Mouse (Mus musculus) myocyte (in vitro differentiated cells): ENCODE results near the gene Triobp. TPM values are rescaled to one million over a fixed set of nuclear protein-coding genes. Genes with fewer than 3 reads are reported as not detected.

Experiments used
- H3K27me3 ChIP-seq: one replicate; pipeline ENCODE4 v1.6.1; 2011; ENCODE audit not compliant: control insufficient read depth, insufficient read depth, insufficient read length
- H3K36me3 ChIP-seq: one replicate; pipeline ENCODE4 v1.6.1; 2011; ENCODE audit not compliant: control insufficient read depth, insufficient read depth
- H3K4me2 ChIP-seq: one replicate; pipeline ENCODE4 v1.6.1; 2011; ENCODE audit warnings: low read depth, control low read depth
- H3K4me3 ChIP-seq: one replicate; pipeline ENCODE4 v1.5.1; 2011; ENCODE audit warnings: mild to moderate bottlenecking, control low read depth, moderate library complexity
- H3K79me2 ChIP-seq: one replicate; pipeline ENCODE4 v1.6.1; 2011; ENCODE audit not compliant: control insufficient read depth, insufficient read depth
- H3ac ChIP-seq: one replicate; pipeline ENCODE4 v1.6.1; 2011; ENCODE audit not compliant: control insufficient read depth, insufficient read length
- E2F4 ChIP-seq: IDR thresholded peaks from one replicate; pipeline ENCODE4 v1.6.1; 2011; ENCODE audit warnings: mild to moderate bottlenecking, control low read depth, moderate library complexity; ENCODE audit not compliant: insufficient read depth
- MAX ChIP-seq: IDR thresholded peaks from one replicate; pipeline ENCODE4 v1.6.1; 2011; ENCODE audit warnings: low read depth, mild to moderate bottlenecking, control low read depth
- MYOD1 ChIP-seq, 3 experiments: IDR thresholded peaks; one replicate each; pipeline ENCODE4 v1.6.1; 2011; ENCODE audit warnings: control low read depth in 2 of 3, low read depth in 2 of 3, mild to moderate bottlenecking in 2 of 3, moderate library complexity in 1 of 3; ENCODE audit not compliant: insufficient read length in 2 of 3, control insufficient read depth in 1 of 3
- MYOG ChIP-seq, 3 experiments: IDR thresholded peaks; one replicate each; pipeline ENCODE4 v1.6.1; 2011; ENCODE audit warnings: control low read depth in 2 of 3, low read depth in 2 of 3, mild to moderate bottlenecking in 2 of 3; ENCODE audit not compliant: insufficient read length in 2 of 3, control insufficient read depth in 1 of 3, insufficient read depth in 1 of 3
- POLR2A ChIP-seq: IDR thresholded peaks from one replicate; pipeline ENCODE4 v1.6.1; 2011; ENCODE audit warnings: low read depth, mild to moderate bottlenecking, control low read depth, moderate library complexity; ENCODE audit not compliant: insufficient read length
- POLR2AphosphoS2 ChIP-seq: IDR thresholded peaks from one replicate; pipeline ENCODE4 v1.6.1; 2011; ENCODE audit warnings: low read depth, control low read depth; ENCODE audit not compliant: insufficient read length
- REST ChIP-seq: IDR thresholded peaks from one replicate; pipeline ENCODE4 v1.6.1; 2011; ENCODE audit warnings: mild to moderate bottlenecking, control low read depth, moderate library complexity; ENCODE audit not compliant: insufficient read depth, insufficient read length
- SRF ChIP-seq: IDR thresholded peaks from one replicate; pipeline ENCODE4 v1.6.1; 2011; ENCODE audit warnings: low read depth; ENCODE audit not compliant: control insufficient read depth, insufficient read length
- TCF12 ChIP-seq: IDR thresholded peaks from one replicate; pipeline ENCODE4 v1.6.1; 2011; ENCODE audit warnings: mild to moderate bottlenecking, control low read depth; ENCODE audit not compliant: poor library complexity, insufficient read depth, severe bottlenecking
- TCF3 ChIP-seq: IDR thresholded peaks from one replicate; pipeline ENCODE4 v1.6.1; 2011; ENCODE audit warnings: low read depth, control low read depth; ENCODE audit not compliant: insufficient read length
- USF1 ChIP-seq: IDR thresholded peaks from one replicate; pipeline ENCODE4 v1.6.1; 2011; ENCODE audit warnings: low read depth, mild to moderate bottlenecking, control low read depth, moderate library complexity
- polyA plus RNA-seq: library from polyadenylated mRNA; unstranded; fragments of >200 nt; fragmentation: generic; extraction: Trizol; gene quantifications from one replicate; pipeline ENCODE4 v1.2.1, GENCODE M21; 2012; ENCODE audit warnings: missing spikeins

Triobp gene
- polyA plus RNA-seq, 1 experiment: 19.9 TPM

GRCm38 (mm10) chr15:78988499-78988971 is 41.0 kb downstream of the Triobp start:
- peak overlapping the region; percentile 54 for H3K4me2 ChIP-seq
- H3K27me3 ChIP-seq: no peaks in the 10 kb centered on the region
- no peaks in the 10 kb centered on the region for H3K36me3 ChIP-seq
- H3K4me3 ChIP-seq: no peak overlapping the region
- no peaks in the 10 kb centered on the region for H3K79me2 ChIP-seq
- H3ac ChIP-seq: no peak overlapping the region
- TF ChIP-seq MYOG (IDR thresholded peaks at IDR 0.05; ENCODE audit: control insufficient read depth in 1 of 3, insufficient read depth in 1 of 3, insufficient read length in 2 of 3, low read depth in 2 of 3) (peak in 2 of 3 experiments; percentile 37 to 78), USF1 (no peak), MYOD1 (IDR thresholded peaks at IDR 0.05; ENCODE audit: control insufficient read depth in 1 of 3, insufficient read length in 2 of 3, low read depth in 2 of 3) (peak in 2 of 3 experiments; percentile 64 to 76), MAX (peak; percentile 64), TCF12 (peak; percentile 8), POLR2AphosphoS2 (no peak)

GRCm38 (mm10) chr15:78989152-78990092 is 41.9 kb downstream of the Triobp start:
- H3K27me3 ChIP-seq: no peaks in the 10 kb centered on the region
- no peaks in the 10 kb centered on the region for H3K36me3 ChIP-seq
- no peaks in the 10 kb centered on the region for H3K79me2 ChIP-seq
- no peak for TF ChIP-seq MAX
- TF ChIP-seq TCF12: no peak
- TF ChIP-seq REST: no peak
- TF ChIP-seq E2F4: no peak
- TF ChIP-seq USF1: no peak
- TF ChIP-seq TCF3: no peak
- TF ChIP-seq POLR2AphosphoS2: no peak
- no peak for TF ChIP-seq MYOD1 (IDR thresholded peaks at IDR 0.05; ENCODE audit: control insufficient read depth in 1 of 3, insufficient read length in 2 of 3, low read depth in 2 of 3)
- TF ChIP-seq POLR2A: no peak
- no peak for TF ChIP-seq SRF
- H3K4me2 ChIP-seq: no peak overlapping the region
- H3ac ChIP-seq: no peak overlapping the region
- H3K4me3 ChIP-seq: no peak overlapping the region

- no peaks in the 10 kb centered on the region for H3K36me3 ChIP-seq
Observed at GRCm38 (mm10) chr15:78990093-78990463, 42.6 kb downstream of the Triobp start.

GRCm38 (mm10) chr15:78990970-78991525 is 43.5 kb downstream of the Triobp start:
- no peaks in the 10 kb centered on the region for H3K36me3 ChIP-seq
- no peaks in the 10 kb centered on the region for H3K79me2 ChIP-seq
- H3K4me3 ChIP-seq: no peak overlapping the region
- TF ChIP-seq REST (no peak), MAX (no peak), MYOD1 (IDR thresholded peaks at IDR 0.05; ENCODE audit: control insufficient read depth in 1 of 3, insufficient read length in 2 of 3, low read depth in 2 of 3) (peak in 1 of 3 experiments; percentile 25)
- H3ac ChIP-seq: no peak overlapping the region
- H3K27me3 ChIP-seq: no peaks in the 10 kb centered on the region
- no peak overlapping the region for H3K4me2 ChIP-seq

More at GRCm38 (mm10) chr15:78990093-78990463, 42.6 kb downstream of the Triobp start:
- Histone ChIP-seq H3K27me3 (no peaks in the 10 kb centered on the region), H3K4me2 (no peak overlapping the region), H3ac (no peak overlapping the region), H3K4me3 (no peak overlapping the region), H3K79me2 (no peaks in the 10 kb centered on the region)
- no peak for TF ChIP-seq POLR2AphosphoS2

GRCm38 (mm10) chr15:78992235-78992634 is 44.7 kb downstream of the Triobp start:
- Histone ChIP-seq H3K4me2 (no peak overlapping the region), H3K79me2 (no peaks in the 10 kb centered on the region), H3K27me3 (no peaks in the 10 kb centered on the region), H3K4me3 (no peak overlapping the region), H3K36me3 (no peaks in the 10 kb centered on the region), H3ac (no peak overlapping the region)
- TF ChIP-seq SRF (no peak), MYOG (IDR thresholded peaks at IDR 0.05; ENCODE audit: control insufficient read depth in 1 of 3, insufficient read depth in 1 of 3, insufficient read length in 2 of 3, low read depth in 2 of 3) (no peak), MAX (no peak), MYOD1 (IDR thresholded peaks at IDR 0.05; ENCODE audit: control insufficient read depth in 1 of 3, insufficient read length in 2 of 3, low read depth in 2 of 3) (no peak), TCF12 (no peak), REST (no peak), USF1 (no peak), TCF3 (no peak), E2F4 (no peak), POLR2A (no peak)
